Mouse (Mus musculus) forebrain, embryonic 10.5 days (tissue): ENCODE results near the gene T. TPM values are rescaled to one million over a fixed set of nuclear protein-coding genes. Genes with fewer than 3 reads are reported as not detected.

Source experiments
- DNase-seq: peaks from one replicate; pipeline ENCODE4 v3.0.0-alpha.2; 2017; ENCODE audit warnings: low spot score; ENCODE audit errors: extremely low spot score
- H3K27ac ChIP-seq: fragments of 300-500 bp; sonication (generic); 2 replicates; pipeline ENCODE4 v1.5.1; 2016; ENCODE audit warnings: mild to moderate bottlenecking
- H3K27me3 ChIP-seq: fragments of 300-500 bp; sonication (generic); 2 replicates; pipeline ENCODE4 v1.6.1; 2016; ENCODE audit warnings: mild to moderate bottlenecking; ENCODE audit not compliant: poor library complexity, severe bottlenecking
- H3K36me3 ChIP-seq: fragments of 300-500 bp; sonication (generic); replicated peaks from 2 replicates; pipeline ENCODE4 v1.6.1; 2016; ENCODE audit warnings: mild to moderate bottlenecking, moderate library complexity
- H3K4me1 ChIP-seq: fragments of 300-500 bp; sonication (generic); 2 replicates; pipeline ENCODE4 v1.6.1; 2016
- H3K4me3 ChIP-seq: fragments of 300-500 bp; sonication (generic); 2 replicates; pipeline ENCODE4 v1.5.1; 2016; ENCODE audit warnings: mild to moderate bottlenecking, moderate library complexity
- H3K9me3 ChIP-seq: fragments of 300-500 bp; sonication (generic); 2 replicates; pipeline ENCODE4 v1.6.1; 2016; ENCODE audit warnings: mild to moderate bottlenecking, moderate library complexity
- WGBS: fragments of 180-500 bp; shearing (Covaris S2); methylation state at CpG from one replicate; pipeline ENCODE4 v1.1.7; 2016; 5-methylcytosine and 5-hydroxymethylcytosine counted together
- polyA plus RNA-seq: library from polyadenylated mRNA; unstranded; fragments of >200 nt; fragmentation: Nextera tagmentation; extraction: Ambion mirVana; gene quantifications from 2 replicates; pipeline ENCODE4 v1.2.1, GENCODE M21; 2016

The T gene
- polyA plus RNA-seq, 1 experiment from 2014 or later = 0.52 TPM

- H3K4me1 ChIP-seq = no peaks in the 10 kb centered on the region
- H3K36me3 ChIP-seq = no peaks in the 10 kb centered on the region
- DNase-seq = no peak
- no peaks in the 10 kb centered on the region for H3K27me3 ChIP-seq
- H3K9me3 ChIP-seq = no peaks in the 10 kb centered on the region
- no peak overlapping the region for H3K27ac ChIP-seq
- WGBS = 86% methylated on average over 7 of the region's 7 CpGs
- H3K4me3 ChIP-seq = no peak overlapping the region
Observed at GRCm38 (mm10) chr17:8482876-8483275, 48.7 kb downstream of the T start.

GRCm38 (mm10) chr17:8484246-8484645 lies 50.0 kb downstream of the T start:
- no peak overlapping the region for H3K4me3 ChIP-seq
- no peaks in the 10 kb centered on the region for H3K4me1 ChIP-seq
- no peaks in the 10 kb centered on the region for H3K27me3 ChIP-seq
- H3K9me3 ChIP-seq = no peaks in the 10 kb centered on the region
- 83% methylated on average over 3 of the region's 3 CpGs for WGBS
- H3K27ac ChIP-seq = no peak overlapping the region
- DNase-seq = no peak
- no peaks in the 10 kb centered on the region for H3K36me3 ChIP-seq

GRCm38 (mm10) chr17:8485146-8485545 lies 50.9 kb downstream of the T start:
- H3K9me3 ChIP-seq = no peaks in the 10 kb centered on the region
- no peak overlapping the region for H3K27ac ChIP-seq
- H3K4me3 ChIP-seq = no peak overlapping the region
- no peaks in the 10 kb centered on the region for H3K36me3 ChIP-seq
- H3K27me3 ChIP-seq = no peaks in the 10 kb centered on the region
- DNase-seq = no peak
- H3K4me1 ChIP-seq = no peaks in the 10 kb centered on the region

- no peaks in the 10 kb centered on the region for H3K36me3 ChIP-seq
- DNase-seq = no peak
- no peak overlapping the region for H3K4me3 ChIP-seq
- H3K27ac ChIP-seq = no peak overlapping the region
- no peaks in the 10 kb centered on the region for H3K9me3 ChIP-seq
- H3K27me3 ChIP-seq = no peaks in the 10 kb centered on the region
- H3K4me1 ChIP-seq = no peaks in the 10 kb centered on the region
- WGBS = 73% methylated on average over 12 of the region's 12 CpGs
Observed at GRCm38 (mm10) chr17:8487824-8488223, 53.6 kb downstream of the T start.

GRCm38 (mm10) chr17:8490971-8491370 lies 56.7 kb downstream of the T start:
- Histone ChIP-seq H3K27me3 (no peaks in the 10 kb centered on the region), H3K9me3 (no peaks in the 10 kb centered on the region), H3K4me3 (no peak overlapping the region), H3K4me1 (no peaks in the 10 kb centered on the region), H3K27ac (no peak overlapping the region), H3K36me3 (no peaks in the 10 kb centered on the region)
- DNase-seq = no peak
- WGBS = 91% methylated on average over 5 of the region's 5 CpGs

Other genes starting within 250 kb of the T start
- not detected in 2 replicates for gene Ccr6, start 198.4 kb upstream of the T start, polyA plus RNA-seq
- 61.7 and 71.1 TPM in 2 replicates for gene Mpc1, start 151.5 kb upstream of the T start, polyA plus RNA-seq
- 58.6 and 62.9 TPM in 2 replicates for gene Sft2d1, start 123.3 kb upstream of the T start, polyA plus RNA-seq
- 0.19 and 0.30 TPM in 2 replicates for gene Prr18, start 97.0 kb upstream of the T start, polyA plus RNA-seq
- 0.35 and 0.66 TPM in 2 replicates for gene T2, start 78.4 kb upstream of the T start, polyA plus RNA-seq
- 3.1 and 3.6 TPM in 2 replicates for gene Pde10a, start 90.9 kb downstream of the T start, polyA plus RNA-seq
- not detected in 2 replicates for gene Gm17087, start 132.5 kb downstream of the T start, polyA plus RNA-seq